Comparison of ENCODE assay signal across 23 mouse cellular contexts in genomic region chr2:67107274-67107673, GRCm38 (mm10).
A peak's percentile ranks its signal among the peaks of the same experiment; 100 is the strongest.
DNase-seq lines count a peak whose midpoint lies in the region; ATAC-seq and TF ChIP-seq lines count a peak whose summit lies in the region.
"Had no signal": no experiment of that assay in that cellular context is flagged by ENCODE, and none has a peak within 500 bp of the region (broad histone marks: within the 10 kb centered on the region; RNA-seq: fewer than 3 reads in every experiment).

No protein-coding gene starts in this region.

- H3K9me3 ChIP-seq in forebrain, embryonic 13.5 days (replicated peaks), result no peaks in the 10 kb centered on the region
- H3K9me3 ChIP-seq in forebrain, embryonic 10.5 days, result no peaks in the 10 kb centered on the region
- H3K9me3 ChIP-seq in forebrain, postnatal 0 days (ENCODE audit: low read length), result no peaks in the 10 kb centered on the region
- no peaks in the 10 kb centered on the region for H3K9me3 ChIP-seq in stomach, postnatal 0 days (ENCODE audit: control insufficient read depth, low read length)
- H3K9me3 ChIP-seq: embryonic facial prominence, embryonic 15.5 days; G1E; heart, embryonic 10.5 days; hindbrain, embryonic 13.5 days had no signal

- peak; percentile 83; the same call in 1 of the 2 replicates for ATAC-seq in forebrain, embryonic 13.5 days
- ATAC-seq in forebrain, postnatal 0 days, result peak; percentile 74
- no peak for ATAC-seq in stomach, postnatal 0 days (ENCODE audit: low FRiP score, low TSS enrichment)
- ATAC-seq: CD4-positive, CD25-positive, alpha-beta regulatory T cell, adult 4 months; hindbrain, postnatal 0 days had no signal

- no peaks in the 10 kb centered on the region for H3K27me3 ChIP-seq in forebrain, embryonic 13.5 days
- H3K27me3 ChIP-seq in forebrain, embryonic 10.5 days (ENCODE audit: poor library complexity, severe bottlenecking), result no peaks in the 10 kb centered on the region
- no peaks in the 10 kb centered on the region for H3K27me3 ChIP-seq in forebrain, postnatal 0 days (ENCODE audit: insufficient read depth, low read length)
- H3K27me3 ChIP-seq in stomach, postnatal 0 days (ENCODE audit: control insufficient read depth, insufficient read depth, low read length), result no peaks in the 10 kb centered on the region
- H3K27me3 ChIP-seq: embryonic facial prominence, embryonic 15.5 days; hindbrain, embryonic 13.5 days had no signal

- no peak overlapping the region for H3K4me2 ChIP-seq in forebrain, embryonic 13.5 days
- H3K4me2 ChIP-seq in forebrain, postnatal 0 days (ENCODE audit: low read depth), result no peak overlapping the region
- H3K4me2 ChIP-seq in stomach, postnatal 0 days (replicated peaks; ENCODE audit: low read depth), result no peak overlapping the region
- H3K4me2 ChIP-seq: embryonic facial prominence, embryonic 15.5 days; hindbrain, embryonic 13.5 days had no signal

- H3K27ac ChIP-seq in forebrain, embryonic 13.5 days, result no peak overlapping the region
- no peak overlapping the region for H3K27ac ChIP-seq in forebrain, embryonic 10.5 days
- H3K27ac ChIP-seq in forebrain, postnatal 0 days (ENCODE audit: low read depth, low read length), result no peak overlapping the region
- no peak overlapping the region for H3K27ac ChIP-seq in stomach, postnatal 0 days (replicated peaks)
- H3K27ac ChIP-seq: embryonic facial prominence, embryonic 15.5 days; heart, embryonic 10.5 days; hindbrain, embryonic 13.5 days; hindbrain, postnatal 0 days had no signal

- H3K36me3 ChIP-seq in forebrain, embryonic 13.5 days (ENCODE audit: poor library complexity, severe bottlenecking), result no peaks in the 10 kb centered on the region
- H3K36me3 ChIP-seq in forebrain, embryonic 10.5 days (replicated peaks), result no peaks in the 10 kb centered on the region
- H3K36me3 ChIP-seq in forebrain, postnatal 0 days (ENCODE audit: insufficient read depth), result no peaks in the 10 kb centered on the region
- no peaks in the 10 kb centered on the region for H3K36me3 ChIP-seq in stomach, postnatal 0 days (ENCODE audit: control insufficient read depth, insufficient read depth, low read length)
- H3K36me3 ChIP-seq: embryonic facial prominence, embryonic 15.5 days; G1E; heart, embryonic 10.5 days; hindbrain, embryonic 13.5 days had no signal

- no peak for TF ChIP-seq EP300 in stomach, postnatal 0 days (optimal IDR thresholded peaks at IDR 0.05)

- no peak for TF ChIP-seq CTCF in forebrain, postnatal 0 days (IDR thresholded peaks at IDR 0.05; ENCODE audit: low read depth)
- TF ChIP-seq CTCF in stomach, postnatal 0 days (IDR thresholded peaks at IDR 0.05; ENCODE audit: low read depth), result no peak

- no peak overlapping the region for H3K9ac ChIP-seq in forebrain, embryonic 13.5 days
- H3K9ac ChIP-seq in forebrain, postnatal 0 days, result no peak overlapping the region
- no peak overlapping the region for H3K9ac ChIP-seq in stomach, postnatal 0 days (ENCODE audit: low read length)
- H3K9ac ChIP-seq: embryonic facial prominence, embryonic 15.5 days; hindbrain, embryonic 13.5 days had no signal

- no peak overlapping the region for H3K4me3 ChIP-seq in forebrain, embryonic 13.5 days
- H3K4me3 ChIP-seq in forebrain, embryonic 10.5 days, result no peak overlapping the region
- no peak overlapping the region for H3K4me3 ChIP-seq in forebrain, postnatal 0 days (ENCODE audit: low read depth, low read length)
- H3K4me3 ChIP-seq in stomach, postnatal 0 days (ENCODE audit: low read depth, low read length), result no peak overlapping the region
- H3K4me3 ChIP-seq: embryonic facial prominence, embryonic 15.5 days; erythroblast, embryonic 14.5 days; heart, embryonic 10.5 days; hindbrain, embryonic 13.5 days had no signal

- H3K4me1 ChIP-seq in forebrain, embryonic 13.5 days, result no peaks in the 10 kb centered on the region
- H3K4me1 ChIP-seq in forebrain, embryonic 10.5 days, result no peaks in the 10 kb centered on the region
- H3K4me1 ChIP-seq in forebrain, postnatal 0 days (ENCODE audit: insufficient read depth), result no peaks in the 10 kb centered on the region
- H3K4me1 ChIP-seq in stomach, postnatal 0 days (replicated peaks; ENCODE audit: control insufficient read depth, insufficient read depth), result no peaks in the 10 kb centered on the region
- H3K4me1 ChIP-seq: embryonic facial prominence, embryonic 15.5 days; heart, embryonic 10.5 days; hindbrain, embryonic 13.5 days had no signal

- no peak for DNase-seq in forebrain, embryonic 10.5 days (ENCODE audit: extremely low spot score, low spot score)
- DNase-seq in layer of hippocampus, adult 18-20 months (ENCODE audit: low spot score in 2 of 2), result peak; percentile 3 to 61
- DNase-seq in layer of hippocampus, postnatal 10 days (ENCODE audit: low spot score in 2 of 2), result no peak
- DNase-seq in forebrain, postnatal 0 days, result peak; percentile 45
- DNase-seq in layer of hippocampus, adult 9-11 months, result peak; percentile 27
- DNase-seq in cerebellum, adult 9-11 months, result no peak
- no peak for DNase-seq in stomach, postnatal 0 days (ENCODE audit: low spot score)
- DNase-seq: adrenal gland, adult 8-10 months; adrenal gland, postnatal 36 days; B cell, adult 2 months; cerebellum, adult 2 months; cerebellum, postnatal 14 days; embryo, embryonic 11 days; heart, adult 18-20 months; heart, postnatal 14 days had no signal

Comparison
In these comparisons a context has a peak if more than half of its experiments do, and no peak if none do; other contexts are left out.
1. DNase-seq: peak in layer of hippocampus, adult 18-20 months (2 of 2), forebrain, postnatal 0 days (single experiment) and layer of hippocampus, adult 9-11 months (single experiment); none in forebrain, embryonic 10.5 days (single experiment), layer of hippocampus, postnatal 10 days (0 of 2), cerebellum, adult 9-11 months (single experiment) and stomach, postnatal 0 days (single experiment).